Mouse (Mus musculus): ENCODE measurements around the gene Pdhb.

DNA sequence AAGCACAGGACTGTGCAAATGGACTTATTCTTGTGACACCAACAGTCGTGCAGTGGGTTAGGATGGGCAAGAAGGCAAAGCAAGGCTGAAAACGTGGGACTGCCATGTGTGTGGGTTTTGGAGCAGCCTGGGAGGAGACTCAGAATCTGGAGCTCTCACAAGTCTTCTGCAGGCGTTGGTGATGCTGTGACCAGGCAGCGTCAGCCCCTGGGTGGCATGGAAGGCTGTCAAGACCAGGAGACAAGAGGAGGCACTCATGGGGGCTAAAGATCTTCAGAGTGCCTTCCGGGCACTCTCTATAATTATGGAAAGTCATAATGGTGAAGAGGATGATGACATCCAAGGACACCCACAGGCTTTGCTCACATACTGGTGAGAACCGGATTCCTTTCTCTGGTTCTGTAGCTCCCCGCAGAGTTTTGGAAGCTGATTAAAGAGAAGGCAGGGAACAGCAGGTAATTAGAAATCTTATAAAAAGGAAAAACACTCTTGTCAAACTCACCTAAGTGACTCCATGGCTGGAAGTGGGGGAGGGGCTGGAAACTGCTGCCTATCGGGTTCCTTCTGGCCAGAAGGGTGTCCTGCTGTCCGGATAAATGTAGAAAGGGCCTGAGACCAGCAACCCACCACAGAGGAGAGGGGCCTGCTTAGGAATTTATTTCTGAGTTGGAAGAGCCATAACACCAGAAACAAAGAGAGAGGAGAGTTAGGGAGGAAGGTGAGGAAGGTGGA is 33.5 kb upstream of the Pdhb start:
- TF ChIP-seq TCF3 (IDR thresholded peaks at IDR 0.05; ENCODE audit: insufficient read length, low read depth) = no peak
- no peak for TF ChIP-seq REST (IDR thresholded peaks at IDR 0.05; ENCODE audit: insufficient read depth, insufficient read length)
- TF ChIP-seq POLR2A (IDR thresholded peaks at IDR 0.05; ENCODE audit: insufficient read length, low read depth) = no peak
- TF ChIP-seq E2F4 (IDR thresholded peaks at IDR 0.05; ENCODE audit: insufficient read depth) = no peak
- TF ChIP-seq USF1 (IDR thresholded peaks at IDR 0.05; ENCODE audit: low read depth) = no peak
- TF ChIP-seq POLR2AphosphoS2 (IDR thresholded peaks at IDR 0.05; ENCODE audit: insufficient read length, low read depth) = no peak
- TF ChIP-seq TCF12 (IDR thresholded peaks at IDR 0.05; ENCODE audit: insufficient read depth, poor library complexity, severe bottlenecking) = no peak
- no peak for TF ChIP-seq MYOD1 (IDR thresholded peaks at IDR 0.05; ENCODE audit: control insufficient read depth in 1 of 3, insufficient read length in 2 of 3, low read depth in 2 of 3)
- no peak for TF ChIP-seq MAX (IDR thresholded peaks at IDR 0.05; ENCODE audit: low read depth)
- TF ChIP-seq CEBPB (IDR thresholded peaks at IDR 0.05; ENCODE audit: insufficient read depth, poor library complexity, severe bottlenecking) = no peak

All from myocyte (in vitro differentiated cells).